9 mouse cellular contexts compared by ENCODE assay signal in genomic region chr8:10249156-10249555, GRCm38 (mm10).
DNase-seq lines count a peak whose midpoint lies in the region; ATAC-seq and TF ChIP-seq lines count a peak whose summit lies in the region.
"Had no signal": no experiment of that assay in that cellular context is flagged by ENCODE, and none has a peak within 500 bp of the region (broad histone marks: within the 10 kb centered on the region; RNA-seq: fewer than 3 reads in every experiment).

No protein-coding gene starts in this region.

- intact Hi-C loops in gastrocnemius, adult 2 months (cut with DNase I) = no loop called here
- intact Hi-C loops in gastrocnemius, postnatal 14 days (cut with DNase I; ENCODE audit: low total_unique reads) = no loop called here

- H3K4me2 ChIP-seq in embryonic facial prominence, embryonic 11.5 days (ENCODE audit: low read depth, low read length) = peak overlapping the region; percentile 41
- peak overlapping the region; percentile 50 for H3K4me2 ChIP-seq in midbrain, postnatal 0 days (ENCODE audit: low read depth, low read length, poor library complexity, severe bottlenecking)
- no peak overlapping the region for H3K4me2 ChIP-seq in liver, postnatal 0 days (ENCODE audit: low read depth, low read length)

- no peak overlapping the region for H3K27ac ChIP-seq in gastrocnemius, adult 2 months
- no peak overlapping the region for H3K27ac ChIP-seq in embryonic facial prominence, embryonic 11.5 days (replicated peaks; ENCODE audit: low read depth, low read length)
- H3K27ac ChIP-seq in hindbrain, embryonic 10.5 days = no peak overlapping the region
- H3K27ac ChIP-seq in midbrain, postnatal 0 days (ENCODE audit: low read depth, low read length) = peak overlapping the region; percentile 0; the same call in 1 of the 2 replicates
- no peak overlapping the region for H3K27ac ChIP-seq in liver, postnatal 0 days (ENCODE audit: low read depth)

- 1% methylated on average over 15 of the region's 15 CpGs for WGBS in embryonic facial prominence, embryonic 11.5 days
- 3% methylated on average over 15 of the region's 15 CpGs for WGBS in hindbrain, embryonic 10.5 days
- WGBS in midbrain, postnatal 0 days = under 1% methylated on average over 15 of the region's 15 CpGs
- WGBS in liver, postnatal 0 days (ENCODE audit: insufficient replicate concordance) = 12% methylated on average over 15 of the region's 15 CpGs

- no peaks in the 10 kb centered on the region for H3K36me3 ChIP-seq in embryonic facial prominence, embryonic 11.5 days (replicated peaks; ENCODE audit: control insufficient read depth, insufficient read depth, low read depth, low read length)
- no peaks in the 10 kb centered on the region for H3K36me3 ChIP-seq in hindbrain, embryonic 10.5 days
- H3K36me3 ChIP-seq in midbrain, postnatal 0 days (ENCODE audit: insufficient read depth, low read length) = no peaks in the 10 kb centered on the region
- no peaks in the 10 kb centered on the region for H3K36me3 ChIP-seq in liver, postnatal 0 days (replicated peaks; ENCODE audit: insufficient read depth, low read length)

- no peak overlapping the region for H3K9ac ChIP-seq in embryonic facial prominence, embryonic 11.5 days (replicated peaks; ENCODE audit: low read length)
- H3K9ac ChIP-seq in midbrain, postnatal 0 days (replicated peaks; ENCODE audit: low read length, poor library complexity, severe bottlenecking) = peak overlapping the region; percentile 2
- H3K9ac ChIP-seq in liver, postnatal 0 days (replicated peaks) = no peak overlapping the region

- peak; percentile 16 for DNase-seq in gastrocnemius, adult 2 months
- no peak for DNase-seq in gastrocnemius, postnatal 14 days
- DNase-seq in embryonic facial prominence, embryonic 11.5 days (ENCODE audit: low spot score) = peak; percentile 77
- DNase-seq in hindbrain, embryonic 10.5 days (ENCODE audit: low spot score) = peak; percentile 67
- peak; percentile 46 for DNase-seq in midbrain, postnatal 0 days (ENCODE audit: low spot score)
- DNase-seq in liver, postnatal 0 days = no peak
- no peak for DNase-seq in natural killer cell, adult 2 months (ENCODE audit: low spot score in 2 of 2)
- DNase-seq: cerebellum, adult 18-20 months had no signal

- peaks cover 3% of the 10 kb centered on the region; the same call in 1 of the 2 replicates for H3K4me1 ChIP-seq in embryonic facial prominence, embryonic 11.5 days (ENCODE audit: control insufficient read depth, insufficient read depth, low read length)
- peaks cover 10% of the 10 kb centered on the region for H3K4me1 ChIP-seq in hindbrain, embryonic 10.5 days (replicated peaks)
- no peaks in the 10 kb centered on the region for H3K4me1 ChIP-seq in midbrain, postnatal 0 days (ENCODE audit: insufficient read depth, low read length)
- no peaks in the 10 kb centered on the region for H3K4me1 ChIP-seq in liver, postnatal 0 days (ENCODE audit: insufficient read depth)

- peak overlapping the region; percentile 43 for H3K4me3 ChIP-seq in gastrocnemius, adult 2 months
- H3K4me3 ChIP-seq in embryonic facial prominence, embryonic 11.5 days (ENCODE audit: low read depth, low read length) = no peak overlapping the region
- H3K4me3 ChIP-seq in hindbrain, embryonic 10.5 days = peak overlapping the region; percentile 43
- H3K4me3 ChIP-seq in midbrain, postnatal 0 days (ENCODE audit: low read depth, low read length) = peak overlapping the region; percentile 30
- no peak overlapping the region for H3K4me3 ChIP-seq in liver, postnatal 0 days (ENCODE audit: low read depth, low read length)

- ATAC-seq in embryonic facial prominence, embryonic 11.5 days (replicated peaks; ENCODE audit: insufficient number of reproducible peaks, low FRiP score, low TSS enrichment, low read depth) = peak; percentile 92
- ATAC-seq in midbrain, postnatal 0 days (ENCODE audit: low FRiP score) = peak; percentile 79
- no peak for ATAC-seq in liver, postnatal 0 days
- no peak for ATAC-seq in erythroid progenitor cell, adult 5-6 weeks (replicated peaks; ENCODE audit: low FRiP score, poor library complexity, severe bottlenecking)

- no peaks in the 10 kb centered on the region for H3K27me3 ChIP-seq in embryonic facial prominence, embryonic 11.5 days (ENCODE audit: control insufficient read depth, insufficient read depth, low read length)
- H3K27me3 ChIP-seq in hindbrain, embryonic 10.5 days (ENCODE audit: insufficient read depth, poor library complexity, severe bottlenecking) = peaks cover 23% of the 10 kb centered on the region
- no peaks in the 10 kb centered on the region for H3K27me3 ChIP-seq in midbrain, postnatal 0 days (ENCODE audit: insufficient read depth, low read length)
- no peaks in the 10 kb centered on the region for H3K27me3 ChIP-seq in liver, postnatal 0 days (ENCODE audit: insufficient read depth, low read length)

- TF ChIP-seq CTCF in gastrocnemius, adult 2 months (IDR thresholded peaks at IDR 0.05) = no peak
- no peak for TF ChIP-seq CTCF in midbrain, postnatal 0 days (IDR thresholded peaks at IDR 0.05)
- no peak for TF ChIP-seq CTCF in liver, postnatal 0 days (IDR thresholded peaks at IDR 0.05; ENCODE audit: low read depth)

- no peak for TF ChIP-seq EP300 in liver, postnatal 0 days (IDR thresholded peaks at IDR 0.05; ENCODE audit: low read depth)

- no peaks in the 10 kb centered on the region for H3K9me3 ChIP-seq in embryonic facial prominence, embryonic 11.5 days (replicated peaks; ENCODE audit: control insufficient read depth, low read length)
- H3K9me3 ChIP-seq in hindbrain, embryonic 10.5 days = no peaks in the 10 kb centered on the region
- no peaks in the 10 kb centered on the region for H3K9me3 ChIP-seq in midbrain, postnatal 0 days (ENCODE audit: low read length)
- no peaks in the 10 kb centered on the region for H3K9me3 ChIP-seq in liver, postnatal 0 days (ENCODE audit: low read length)

Comparison
In these comparisons a context has a peak if more than half of its experiments do, and no peak if none do; other contexts are left out.
1. DNase-seq: peak in gastrocnemius, adult 2 months (single experiment), embryonic facial prominence, embryonic 11.5 days (single experiment), hindbrain, embryonic 10.5 days (single experiment) and midbrain, postnatal 0 days (single experiment); none in gastrocnemius, postnatal 14 days (single experiment), liver, postnatal 0 days (single experiment) and natural killer cell, adult 2 months (0 of 2).
2. H3K4me3 ChIP-seq: peak in gastrocnemius, adult 2 months (single experiment), hindbrain, embryonic 10.5 days (single experiment) and midbrain, postnatal 0 days (single experiment); none in embryonic facial prominence, embryonic 11.5 days (single experiment) and liver, postnatal 0 days (single experiment).
3. ATAC-seq: peak in embryonic facial prominence, embryonic 11.5 days (single experiment) and midbrain, postnatal 0 days (single experiment); none in liver, postnatal 0 days (single experiment) and erythroid progenitor cell, adult 5-6 weeks (single experiment).